Mouse (Mus musculus): ENCODE data around the gene Mlycd. TPM values are rescaled to one million over a fixed set of nuclear protein-coding genes. Genes with fewer than 3 reads are reported as not detected.

Gene Mlycd
- polyA plus RNA-seq, 1 experiment from 2014 or later = 20.6 TPM

DNA sequence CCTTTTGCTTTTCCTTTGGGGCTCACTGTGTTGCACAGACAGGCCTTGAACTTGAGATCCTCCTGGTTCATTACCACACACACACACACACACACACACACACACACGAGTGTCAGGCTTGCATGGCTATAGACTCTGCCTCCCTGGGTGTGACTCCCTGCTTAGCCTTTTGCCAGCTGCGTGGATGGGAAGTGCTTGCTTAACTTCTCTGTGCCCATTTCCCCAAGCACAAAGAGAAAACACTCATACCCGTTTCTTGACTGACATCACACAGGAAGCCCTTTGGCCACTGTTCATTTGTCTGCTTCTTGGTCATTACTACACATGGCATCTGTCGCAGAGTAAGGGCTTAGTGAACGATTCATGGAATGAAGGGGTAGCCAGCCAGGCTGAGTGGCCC is 47.3 kb downstream of the Mlycd start:
- no peak overlapping the region for H3K4me3 ChIP-seq (ENCODE audit: low read length)
- no peak overlapping the region for H3K4me2 ChIP-seq (ENCODE audit: low read depth, low read length)
- ATAC-seq = no peak
- H3K9me3 ChIP-seq (ENCODE audit: control insufficient read depth, low read length) = no peaks in the 10 kb centered on the region
- 64% methylated on average over 5 of the region's 5 CpGs for WGBS
- H3K27me3 ChIP-seq (replicated peaks; ENCODE audit: control insufficient read depth, insufficient read depth, low read length) = peaks cover under 1% of the 10 kb centered on the region; the same call in 1 of the 2 replicates
- no peak overlapping the region for H3K27ac ChIP-seq (ENCODE audit: low read length)
- no peaks in the 10 kb centered on the region for H3K36me3 ChIP-seq (ENCODE audit: control insufficient read depth, insufficient read depth, low read length)
- no peak overlapping the region for H3K9ac ChIP-seq (ENCODE audit: low read depth, low read length)
- peaks cover 46% of the 10 kb centered on the region for H3K4me1 ChIP-seq (ENCODE audit: control insufficient read depth, insufficient read depth, low read length)

DNA sequence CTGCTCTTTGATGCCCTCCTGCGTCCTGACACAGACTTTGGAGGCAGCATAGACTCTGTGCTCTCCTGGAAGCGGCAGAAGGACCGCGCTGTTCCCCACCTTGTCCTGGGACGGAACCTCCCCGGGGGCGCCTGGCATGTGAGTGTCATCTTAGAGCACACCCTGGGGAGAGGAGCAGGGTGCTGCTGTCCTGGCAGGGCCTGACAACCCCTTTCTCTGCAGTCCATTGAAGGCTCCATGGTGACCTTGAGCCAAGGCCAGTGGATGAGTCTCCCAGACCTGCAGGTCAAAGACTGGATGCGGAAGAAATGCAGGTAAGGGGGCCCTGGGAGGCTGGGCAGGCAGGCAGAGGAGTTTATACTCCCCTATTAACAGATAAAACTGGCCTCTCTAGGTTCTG is 48.3 kb downstream of the Mlycd start:
- peaks cover 37% of the 10 kb centered on the region for H3K4me1 ChIP-seq (ENCODE audit: control insufficient read depth, insufficient read depth, low read length)
- H3K4me2 ChIP-seq (ENCODE audit: low read depth, low read length) = no peak overlapping the region
- H3K4me3 ChIP-seq (ENCODE audit: low read length) = no peak overlapping the region
- no peak for ATAC-seq
- no peak overlapping the region for H3K9ac ChIP-seq (ENCODE audit: low read depth, low read length)
- WGBS = 93% methylated on average over 8 of the region's 8 CpGs
- H3K9me3 ChIP-seq (ENCODE audit: control insufficient read depth, low read length) = no peaks in the 10 kb centered on the region
- H3K27me3 ChIP-seq (replicated peaks; ENCODE audit: control insufficient read depth, insufficient read depth, low read length) = peaks cover 8% of the 10 kb centered on the region
- H3K36me3 ChIP-seq (ENCODE audit: control insufficient read depth, insufficient read depth, low read length) = no peaks in the 10 kb centered on the region
- no peak overlapping the region for H3K27ac ChIP-seq (ENCODE audit: low read length)

DNA sequence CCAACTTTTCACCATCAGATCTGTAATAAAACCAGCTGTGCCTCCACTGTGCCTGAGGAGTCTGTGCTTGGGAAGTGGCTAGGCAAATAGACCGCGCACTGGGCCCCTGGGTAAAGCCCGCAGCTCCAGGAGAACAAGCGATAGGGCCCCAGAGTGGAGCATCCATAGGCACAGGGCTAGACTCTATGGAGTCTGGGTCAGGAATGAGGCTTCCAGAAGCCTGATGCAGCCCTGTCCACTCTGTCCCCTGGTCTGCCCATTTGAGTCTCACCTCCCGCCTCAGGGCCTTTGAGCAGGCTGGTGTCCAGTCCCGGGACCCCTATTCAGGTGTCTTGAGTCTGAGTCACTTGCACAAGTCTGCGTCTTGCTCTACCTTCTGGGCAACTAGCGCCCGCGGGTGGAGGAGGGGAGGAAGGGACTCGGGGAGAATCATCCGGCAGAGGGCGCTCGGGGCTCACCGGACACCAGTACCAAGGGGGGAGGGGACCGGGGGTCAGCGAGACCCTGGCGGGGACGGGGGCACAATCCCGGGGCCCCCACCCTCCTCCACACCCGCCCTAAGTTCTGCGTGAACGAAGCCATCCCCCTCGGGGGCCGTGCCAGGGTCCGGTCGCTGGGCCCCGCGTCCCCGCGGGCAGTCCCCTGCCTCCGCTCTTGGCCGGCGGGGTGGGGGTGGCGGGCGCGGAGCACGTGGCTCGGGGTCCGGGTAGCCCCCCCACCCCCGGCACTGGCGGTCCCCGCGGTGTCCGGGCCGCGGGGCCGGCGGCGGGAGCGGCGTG is 51.7 kb downstream of the Mlycd start, which contains the start of gene Necab2:
Gene Necab2 (plus strand): TSS at position 509 of the 779 bp plus-strand sequence.
- no peak within 1 kb of the TSS for H3K27ac ChIP-seq (ENCODE audit: low read length)
- 2% methylated on average over 33 of the region's 52 CpGs for WGBS
- peaks cover 17% of the 10 kb centered on the region for H3K27me3 ChIP-seq (replicated peaks; ENCODE audit: control insufficient read depth, insufficient read depth, low read length)
- H3K4me3 ChIP-seq (ENCODE audit: low read length) = peak within 1 kb of the TSS; percentile 68
- no peaks in the 10 kb centered on the region for H3K36me3 ChIP-seq (ENCODE audit: control insufficient read depth, insufficient read depth, low read length)
- peaks cover 10% of the 10 kb centered on the region for H3K4me1 ChIP-seq (ENCODE audit: control insufficient read depth, insufficient read depth, low read length)
- H3K9ac ChIP-seq (ENCODE audit: low read depth, low read length) = peak within 1 kb of the TSS; percentile 74
- H3K9me3 ChIP-seq (ENCODE audit: control insufficient read depth, low read length) = no peaks in the 10 kb centered on the region
- ATAC-seq = peak; percentile 72
- H3K4me2 ChIP-seq (ENCODE audit: low read depth, low read length) = peak within 1 kb of the TSS; percentile 100

DNA sequence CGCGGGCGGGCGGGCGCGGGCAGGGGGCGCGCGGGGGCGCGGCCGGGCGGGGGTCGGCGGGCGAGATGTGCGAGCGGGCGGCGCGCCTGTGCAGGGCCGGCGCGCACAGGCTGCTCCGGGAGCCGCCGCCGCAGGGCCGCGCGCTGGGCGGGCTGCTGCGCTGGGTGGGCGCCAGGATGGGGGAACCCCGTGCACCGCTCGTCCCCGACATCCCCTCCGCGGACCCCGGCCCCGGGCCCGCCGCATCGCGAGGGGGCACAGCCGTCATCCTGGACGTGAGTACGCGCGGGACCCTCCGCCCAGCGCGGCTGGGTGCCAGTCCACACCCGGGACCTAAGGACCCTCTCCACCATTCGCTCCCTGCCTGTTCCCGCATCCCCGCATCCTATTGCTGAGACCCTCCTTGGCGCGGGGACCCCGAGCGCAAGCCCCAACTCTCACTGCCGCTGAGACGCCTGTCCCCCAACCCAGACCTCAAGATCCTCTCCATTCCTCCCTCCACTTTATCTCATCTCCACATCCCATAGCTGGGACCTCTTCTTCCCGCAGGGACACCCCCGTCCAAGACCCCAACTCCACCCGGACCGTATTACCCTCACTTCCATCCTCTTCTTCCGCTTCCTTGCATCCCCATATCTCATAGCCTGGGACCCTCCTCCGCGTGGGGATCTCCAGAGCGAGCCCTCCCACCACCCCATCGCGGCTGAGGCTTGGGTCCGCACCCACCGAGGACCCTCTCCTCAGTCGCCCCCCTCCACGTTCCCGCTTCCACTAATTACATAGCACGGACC is 52.5 kb downstream of the Mlycd start:
- Histone ChIP-seq H3K36me3 (ENCODE audit: control insufficient read depth, insufficient read depth, low read length) (no peaks in the 10 kb centered on the region), H3K9me3 (ENCODE audit: control insufficient read depth, low read length) (no peaks in the 10 kb centered on the region), H3K9ac (ENCODE audit: low read depth, low read length) (peak overlapping the region; percentile 74), H3K27me3 (replicated peaks; ENCODE audit: control insufficient read depth, insufficient read depth, low read length) (peaks cover 17% of the 10 kb centered on the region), H3K4me1 (ENCODE audit: control insufficient read depth, insufficient read depth, low read length) (peaks cover 8% of the 10 kb centered on the region), H3K4me2 (ENCODE audit: low read depth, low read length) (peak overlapping the region; percentile 100), H3K4me3 (ENCODE audit: low read length) (peak overlapping the region; percentile 68), H3K27ac (ENCODE audit: low read length) (no peak overlapping the region)
- 0 out of 2 replicates have a peak, but pooled peaks have one; percentile 17 for ATAC-seq
- WGBS = under 1% methylated on average over 56 of the region's 80 CpGs

DNA sequence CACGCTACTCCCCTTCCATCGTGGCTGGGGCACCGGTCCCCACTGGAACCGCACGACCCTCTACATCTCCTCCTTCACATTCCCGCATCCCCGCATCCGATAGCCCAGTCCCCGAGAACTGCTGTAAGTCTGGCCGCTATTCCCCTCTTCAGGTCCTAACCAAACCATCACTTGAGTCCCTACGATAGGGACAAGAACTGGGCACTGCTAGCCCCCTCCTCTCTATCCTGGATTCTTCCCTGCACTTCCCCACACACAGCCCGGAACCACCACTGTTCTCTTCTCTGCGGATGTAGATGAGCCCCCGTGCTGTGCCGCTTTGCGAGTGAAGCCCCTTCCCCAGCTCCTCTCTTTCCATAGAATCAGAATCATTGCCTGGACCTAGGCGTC is 53.1 kb downstream of the Mlycd start:
- 0 out of 2 replicates have a peak overlapping the region, but pooled peaks have one; percentile 100 for H3K4me2 ChIP-seq (ENCODE audit: low read depth, low read length)
- H3K27ac ChIP-seq (ENCODE audit: low read length) = no peak overlapping the region
- no peak overlapping the region for H3K9ac ChIP-seq (ENCODE audit: low read depth, low read length)
- H3K4me3 ChIP-seq (ENCODE audit: low read length) = peak overlapping the region; percentile 68
- no peaks in the 10 kb centered on the region for H3K9me3 ChIP-seq (ENCODE audit: control insufficient read depth, low read length)
- 6% methylated on average over 17 of the region's 17 CpGs for WGBS
- ATAC-seq = no peak
- H3K36me3 ChIP-seq (ENCODE audit: control insufficient read depth, insufficient read depth, low read length) = no peaks in the 10 kb centered on the region
- peaks cover 8% of the 10 kb centered on the region for H3K4me1 ChIP-seq (ENCODE audit: control insufficient read depth, insufficient read depth, low read length)
- peaks cover 17% of the 10 kb centered on the region for H3K27me3 ChIP-seq (replicated peaks; ENCODE audit: control insufficient read depth, insufficient read depth, low read length)

DNA sequence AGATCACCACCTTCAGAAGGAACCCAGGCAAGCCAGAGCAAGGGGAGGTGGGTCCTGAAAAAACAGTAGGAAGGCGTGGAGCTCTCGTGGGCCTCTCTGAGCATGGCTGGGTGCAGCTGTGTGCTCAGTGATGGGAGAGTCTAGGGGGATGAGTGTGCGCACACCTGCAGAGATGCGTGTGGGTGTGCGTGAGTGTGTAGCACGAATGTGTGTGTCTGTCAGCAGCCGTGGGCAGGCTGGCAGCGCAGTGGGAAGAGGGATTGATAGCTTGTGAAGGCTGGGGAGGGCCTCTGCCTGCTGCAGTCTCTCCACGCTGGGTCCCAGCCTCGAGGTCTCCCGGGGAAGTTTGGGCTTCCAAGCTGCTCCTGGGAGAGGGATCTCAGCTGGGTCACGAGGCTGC is 54.9 kb downstream of the Mlycd start:
- H3K9ac ChIP-seq (ENCODE audit: low read depth, low read length) = no peak overlapping the region
- H3K27me3 ChIP-seq (replicated peaks; ENCODE audit: control insufficient read depth, insufficient read depth, low read length) = peaks cover 17% of the 10 kb centered on the region
- H3K27ac ChIP-seq (ENCODE audit: low read length) = no peak overlapping the region
- no peak overlapping the region for H3K4me3 ChIP-seq (ENCODE audit: low read length)
- H3K4me2 ChIP-seq (ENCODE audit: low read depth, low read length) = no peak overlapping the region
- H3K4me1 ChIP-seq (ENCODE audit: control insufficient read depth, insufficient read depth, low read length) = peaks cover 8% of the 10 kb centered on the region
- no peaks in the 10 kb centered on the region for H3K36me3 ChIP-seq (ENCODE audit: control insufficient read depth, insufficient read depth, low read length)
- ATAC-seq = no peak
- 77% methylated on average over 12 of the region's 12 CpGs for WGBS
- H3K9me3 ChIP-seq (ENCODE audit: control insufficient read depth, low read length) = no peaks in the 10 kb centered on the region

DNA sequence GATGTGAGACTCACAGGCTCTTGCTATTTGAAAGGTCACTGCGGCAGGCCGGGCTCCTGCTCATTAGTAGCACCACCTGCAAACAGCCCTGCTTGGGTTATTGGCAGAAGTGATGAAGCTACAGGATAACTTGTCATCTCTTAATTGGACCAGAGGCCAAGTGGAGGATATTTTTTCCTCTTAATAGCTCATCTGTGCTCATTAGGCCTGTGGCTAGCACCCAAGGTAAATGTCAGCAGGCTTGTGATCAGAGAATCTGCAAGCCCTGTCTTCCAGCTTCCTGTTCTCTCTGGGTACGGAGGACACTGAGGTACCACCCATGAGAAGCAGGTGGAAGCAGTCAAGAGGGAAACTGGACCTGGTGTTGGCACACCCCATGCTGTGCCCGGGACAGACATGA is 56.5 kb downstream of the Mlycd start:
- H3K9me3 ChIP-seq (ENCODE audit: control insufficient read depth, low read length) = no peaks in the 10 kb centered on the region
- no peak overlapping the region for H3K4me2 ChIP-seq (ENCODE audit: low read depth, low read length)
- H3K36me3 ChIP-seq (ENCODE audit: control insufficient read depth, insufficient read depth, low read length) = no peaks in the 10 kb centered on the region
- 88% methylated on average over 4 of the region's 4 CpGs for WGBS
- H3K4me3 ChIP-seq (ENCODE audit: low read length) = no peak overlapping the region
- H3K27ac ChIP-seq (ENCODE audit: low read length) = no peak overlapping the region
- H3K27me3 ChIP-seq (replicated peaks; ENCODE audit: control insufficient read depth, insufficient read depth, low read length) = peaks cover 17% of the 10 kb centered on the region
- H3K4me1 ChIP-seq (ENCODE audit: control insufficient read depth, insufficient read depth, low read length) = peaks cover 3% of the 10 kb centered on the region
- no peak overlapping the region for H3K9ac ChIP-seq (ENCODE audit: low read depth, low read length)
- ATAC-seq = no peak

DNA sequence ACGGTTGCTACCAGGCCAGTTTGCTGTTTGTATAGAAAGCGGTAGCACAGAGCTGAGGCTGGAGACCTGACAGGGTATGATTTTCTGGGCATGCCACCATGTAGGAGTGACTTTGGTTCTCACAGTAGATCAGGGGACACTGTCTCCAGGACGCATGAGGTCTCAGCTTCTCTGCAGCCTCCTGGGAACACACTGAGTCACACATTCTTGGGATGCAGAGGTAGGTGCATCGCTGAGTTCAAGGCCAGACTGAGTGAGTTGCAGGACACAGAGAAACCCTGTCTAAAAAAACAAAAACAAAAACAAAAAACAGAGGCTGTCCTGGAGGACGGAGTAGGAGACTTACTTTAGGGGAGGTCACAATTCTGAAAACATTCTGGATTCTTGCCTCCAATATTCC is 58.2 kb downstream of the Mlycd start:
- ATAC-seq = no peak
- no peak overlapping the region for H3K4me3 ChIP-seq (ENCODE audit: low read length)
- peaks cover 9% of the 10 kb centered on the region for H3K27me3 ChIP-seq (replicated peaks; ENCODE audit: control insufficient read depth, insufficient read depth, low read length)
- 81% methylated on average over 5 of the region's 5 CpGs for WGBS
- no peak overlapping the region for H3K4me2 ChIP-seq (ENCODE audit: low read depth, low read length)
- no peaks in the 10 kb centered on the region for H3K9me3 ChIP-seq (ENCODE audit: control insufficient read depth, low read length)
- H3K36me3 ChIP-seq (ENCODE audit: control insufficient read depth, insufficient read depth, low read length) = no peaks in the 10 kb centered on the region
- no peak overlapping the region for H3K27ac ChIP-seq (ENCODE audit: low read length)
- H3K9ac ChIP-seq (ENCODE audit: low read depth, low read length) = no peak overlapping the region
- H3K4me1 ChIP-seq (ENCODE audit: control insufficient read depth, insufficient read depth, low read length) = no peaks in the 10 kb centered on the region

DNA sequence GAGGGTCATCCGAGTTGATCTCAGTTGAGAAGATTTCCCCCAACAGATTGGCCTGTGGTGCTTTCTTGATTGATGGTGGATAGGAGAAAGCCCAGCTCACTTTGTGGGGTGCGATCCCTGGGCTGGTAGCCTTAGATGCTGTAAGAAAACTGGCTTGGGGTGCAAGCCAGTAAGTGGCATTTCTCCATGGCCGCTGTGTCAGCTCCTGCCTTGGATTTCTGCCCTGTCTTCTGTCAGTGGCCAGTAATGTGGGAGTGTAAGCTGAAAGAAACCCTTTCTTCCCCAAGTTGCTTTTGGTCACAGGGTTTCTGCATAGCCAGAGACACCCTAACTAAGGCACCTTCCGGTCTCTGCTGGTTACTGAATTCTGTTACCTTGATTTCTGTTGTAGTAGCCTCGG is 61.4 kb downstream of the Mlycd start:
- WGBS = 75% methylated on average over 5 of the region's 5 CpGs
- no peak for ATAC-seq

More for the DNA sequence above, 61.4 kb downstream of the Mlycd start:
- H3K27ac ChIP-seq (ENCODE audit: low read length) = no peak overlapping the region
- H3K27me3 ChIP-seq (replicated peaks; ENCODE audit: control insufficient read depth, insufficient read depth, low read length) = no peaks in the 10 kb centered on the region
- H3K4me1 ChIP-seq (ENCODE audit: control insufficient read depth, insufficient read depth, low read length) = no peaks in the 10 kb centered on the region
- H3K4me2 ChIP-seq (ENCODE audit: low read depth, low read length) = no peak overlapping the region
- H3K4me3 ChIP-seq (ENCODE audit: low read length) = no peak overlapping the region
- H3K9ac ChIP-seq (ENCODE audit: low read depth, low read length) = no peak overlapping the region
- no peaks in the 10 kb centered on the region for H3K9me3 ChIP-seq (ENCODE audit: control insufficient read depth, low read length)
- H3K36me3 ChIP-seq (ENCODE audit: control insufficient read depth, insufficient read depth, low read length) = no peaks in the 10 kb centered on the region

Data from intestine, embryonic 16.5 days (tissue).